8 mouse cellular contexts compared by ENCODE assay signal in genomic region chr8:122611295-122612133, GRCm38 (mm10). TPM values are rescaled to one million over a fixed set of nuclear protein-coding genes. Genes with fewer than 3 reads are reported as not detected.
A peak's percentile ranks its signal among the peaks of the same experiment; 100 is the strongest.
DNase-seq lines count a peak whose midpoint lies in the region; ATAC-seq and TF ChIP-seq lines count a peak whose summit lies in the region.

Gene Galns (minus strand): TSS chr8:122611463.
Gene Trappc2l (plus strand): TSS chr8:122611640.

- peak; percentile 43 for TF ChIP-seq POLR2A in kidney, adult 2 months (IDR thresholded peaks at IDR 0.05; ENCODE audit: low read depth, low read length)
- TF ChIP-seq POLR2A in spleen, adult 2 months (IDR thresholded peaks at IDR 0.05; ENCODE audit: low read depth, low read length): peak; percentile 57

- DNase-seq in 3134 (ENCODE audit: extremely low read depth, insufficient read length, low spot score): peak; percentile 93
- peak; percentile 96 for DNase-seq in adrenal gland, postnatal 36 days
- peak; percentile 97 for DNase-seq in heart, adult 18-20 months
- DNase-seq in kidney, adult 2 months: peak; percentile 98
- DNase-seq in spleen, adult 2 months (ENCODE audit: low read depth in 1 of 2, low spot score in 2 of 2): peak; percentile 94 to 95

- ATAC-seq in embryonic facial prominence, embryonic 13.5 days (ENCODE audit: insufficient number of reproducible peaks, insufficient read depth, low FRiP score, low TSS enrichment, low read depth): peak; percentile 95
- ATAC-seq in limb, embryonic 12.5 days (ENCODE audit: insufficient number of reproducible peaks, insufficient read depth, low FRiP score, low TSS enrichment, low read depth): peak; percentile 95
- peak; percentile 98 for ATAC-seq in midbrain, embryonic 15.5 days (replicated peaks)

- TF ChIP-seq CTCF in kidney, adult 2 months (conservative IDR thresholded peaks at IDR 0.05; ENCODE audit: insufficient read depth, insufficient read length, low read depth, low read length): peak; percentile 35; the same call in 1 of the 2 replicates
- TF ChIP-seq CTCF in spleen, adult 2 months (IDR thresholded peaks at IDR 0.05; ENCODE audit: extremely low read depth, insufficient read depth, insufficient read length, insufficient replicate concordance): 0 out of 2 replicates have a peak, but pooled peaks have one; percentile 9

- H3K36me3 ChIP-seq in embryonic facial prominence, embryonic 13.5 days: peaks cover 19% of the 10 kb centered on the region
- no peaks in the 10 kb centered on the region for H3K36me3 ChIP-seq in kidney, adult 2 months (ENCODE audit: control insufficient read depth, insufficient read depth, low read length)
- H3K36me3 ChIP-seq in limb, embryonic 12.5 days: peaks cover 15% of the 10 kb centered on the region; the same call in 1 of the 2 replicates
- H3K36me3 ChIP-seq in midbrain, embryonic 15.5 days (replicated peaks): no peaks in the 10 kb centered on the region
- H3K36me3 ChIP-seq in spleen, adult 2 months (ENCODE audit: control insufficient read depth, insufficient read depth, low read length): peaks cover 5% of the 10 kb centered on the region

- peak within 1 kb of the TSS; percentile 94 for H3K4me2 ChIP-seq in embryonic facial prominence, embryonic 13.5 days
- peak within 1 kb of the TSS; percentile 90 for H3K4me2 ChIP-seq in limb, embryonic 12.5 days
- H3K4me2 ChIP-seq in midbrain, embryonic 15.5 days: peak within 1 kb of the TSS; percentile 64

- H3K4me1 ChIP-seq in embryonic facial prominence, embryonic 13.5 days: peaks cover 32% of the 10 kb centered on the region
- peaks cover 19% of the 10 kb centered on the region for H3K4me1 ChIP-seq in kidney, adult 2 months (ENCODE audit: control insufficient read depth, insufficient read depth, low read length)
- peaks cover 27% of the 10 kb centered on the region for H3K4me1 ChIP-seq in limb, embryonic 12.5 days (replicated peaks)
- peaks cover 18% of the 10 kb centered on the region for H3K4me1 ChIP-seq in midbrain, embryonic 15.5 days
- peaks cover 4% of the 10 kb centered on the region; the same call in 1 of the 2 replicates for H3K4me1 ChIP-seq in spleen, adult 2 months (ENCODE audit: control insufficient read depth, insufficient read depth, insufficient read length)

- peak within 1 kb of the TSS; percentile 80 for H3K9ac ChIP-seq in embryonic facial prominence, embryonic 13.5 days
- H3K9ac ChIP-seq in limb, embryonic 12.5 days (replicated peaks): peak within 1 kb of the TSS; percentile 73
- H3K9ac ChIP-seq in midbrain, embryonic 15.5 days: peak within 1 kb of the TSS; percentile 83

- WGBS in embryonic facial prominence, embryonic 13.5 days: under 1% methylated on average over 57 of the region's 57 CpGs
- WGBS in kidney, adult 2 months: under 1% methylated on average over 57 of the region's 57 CpGs
- under 1% methylated on average over 53 of the region's 57 CpGs for WGBS in limb, embryonic 12.5 days
- WGBS in midbrain, embryonic 15.5 days: under 1% methylated on average over 56 of the region's 57 CpGs
- WGBS in spleen, adult 2 months: under 1% methylated on average over 57 of the region's 57 CpGs

- H3K27ac ChIP-seq in embryonic facial prominence, embryonic 13.5 days: peak within 1 kb of the TSS; percentile 66
- peak within 1 kb of the TSS; percentile 66 for H3K27ac ChIP-seq in kidney, adult 2 months (ENCODE audit: insufficient read depth, low read depth, low read length)
- H3K27ac ChIP-seq in limb, embryonic 12.5 days: peak within 1 kb of the TSS; percentile 37; the same call in 1 of the 2 replicates
- H3K27ac ChIP-seq in midbrain, embryonic 15.5 days: peak within 1 kb of the TSS; percentile 89
- H3K27ac ChIP-seq in spleen, adult 2 months (ENCODE audit: insufficient read depth, low read length): peak within 1 kb of the TSS; percentile 95

- H3K9me3 ChIP-seq in embryonic facial prominence, embryonic 13.5 days: no peaks in the 10 kb centered on the region
- no peaks in the 10 kb centered on the region for H3K9me3 ChIP-seq in limb, embryonic 12.5 days
- H3K9me3 ChIP-seq in midbrain, embryonic 15.5 days: no peaks in the 10 kb centered on the region

- H3K27me3 ChIP-seq in embryonic facial prominence, embryonic 13.5 days: no peaks in the 10 kb centered on the region
- no peaks in the 10 kb centered on the region for H3K27me3 ChIP-seq in kidney, adult 2 months (replicated peaks; ENCODE audit: control insufficient read depth, insufficient read depth, low read length)
- H3K27me3 ChIP-seq in limb, embryonic 12.5 days: no peaks in the 10 kb centered on the region
- no peaks in the 10 kb centered on the region for H3K27me3 ChIP-seq in midbrain, embryonic 15.5 days (replicated peaks)
- no peaks in the 10 kb centered on the region for H3K27me3 ChIP-seq in spleen, adult 2 months (ENCODE audit: control insufficient read depth, insufficient read depth, low read length)

- peak within 1 kb of the TSS; percentile 70 for H3K4me3 ChIP-seq in embryonic facial prominence, embryonic 13.5 days
- peak within 1 kb of the TSS; percentile 77 for H3K4me3 ChIP-seq in kidney, adult 2 months (ENCODE audit: insufficient read depth, low read depth, low read length)
- H3K4me3 ChIP-seq in limb, embryonic 12.5 days (replicated peaks): peak within 1 kb of the TSS; percentile 59
- H3K4me3 ChIP-seq in midbrain, embryonic 15.5 days: peak within 1 kb of the TSS; percentile 48
- peak within 1 kb of the TSS; percentile 75 for H3K4me3 ChIP-seq in spleen, adult 2 months (ENCODE audit: extremely low read depth, insufficient read depth, insufficient read length)

RNA-seq across cellular contexts. Expression of gene Galns, which starts in this region (rescaled TPM):
- total RNA-seq in adrenal gland, postnatal 36 days (2021): 1 to 10 TPM; 6.0 to 6.8 TPM
- polyA plus RNA-seq in embryonic facial prominence, embryonic 13.5 days (2015; fragmentation: Nextera tagmentation; extraction: Ambion mirVana): 7.5 and 7.6 TPM in 2 replicates
- total RNA-seq in heart, adult 18-20 months (2021): 1 to 10 TPM; 3.6 to 4.0 TPM
- 36.2 and 44.5 TPM in 2 replicates for polyA plus RNA-seq in kidney, adult 2 months (2012; rRNA removed)
- 5.9 and 8.4 TPM in 2 replicates for polyA plus RNA-seq in limb, embryonic 12.5 days (2016; fragmentation: Nextera tagmentation; extraction: Ambion mirVana)
- 7.2 and 9.0 TPM in 2 replicates for polyA plus RNA-seq in midbrain, embryonic 15.5 days (2015; fragmentation: Nextera tagmentation; extraction: Ambion mirVana)
- polyA plus RNA-seq in spleen, adult 2 months (2012; rRNA removed): 13.1 and 16.4 TPM in 2 replicates

RNA-seq across cellular contexts. Expression of gene Trappc2l, which starts in this region (rescaled TPM):
- 10 to 100 TPM; 49.9 to 64.4 TPM for total RNA-seq in adrenal gland, postnatal 36 days (2021)
- 53.0 and 57.7 TPM in 2 replicates for polyA plus RNA-seq in embryonic facial prominence, embryonic 13.5 days (2015; fragmentation: Nextera tagmentation; extraction: Ambion mirVana)
- 10 to 100 TPM; 62.0 to 69.1 TPM for total RNA-seq in heart, adult 18-20 months (2021)
- polyA plus RNA-seq in kidney, adult 2 months (2012; rRNA removed): 258 and 302 TPM in 2 replicates
- 39.0 and 48.0 TPM in 2 replicates for polyA plus RNA-seq in limb, embryonic 12.5 days (2016; fragmentation: Nextera tagmentation; extraction: Ambion mirVana)
- 120 and 126 TPM in 2 replicates for polyA plus RNA-seq in midbrain, embryonic 15.5 days (2015; fragmentation: Nextera tagmentation; extraction: Ambion mirVana)
- 101 and 133 TPM in 2 replicates for polyA plus RNA-seq in spleen, adult 2 months (2012; rRNA removed)

Comparison
In these comparisons a context has a peak if more than half of its experiments do, and no peak if none do; other contexts are left out.
1. Peak in every context shown above with its lines: DNase-seq, ATAC-seq, H3K4me3 ChIP-seq and H3K27ac ChIP-seq.
2. H3K27ac ChIP-seq: peak in every context shown above with its lines; median percentile 95 in spleen, adult 2 months; 89 in midbrain, embryonic 15.5 days; 66 in embryonic facial prominence, embryonic 13.5 days; 66 in kidney, adult 2 months; 37 in limb, embryonic 12.5 days.